Mouse (Mus musculus) heart, postnatal 0 days (tissue): Measurements from ENCODE around the gene Susd4. TPM values are rescaled to one million over a fixed set of nuclear protein-coding genes. Genes with fewer than 3 reads are reported as not detected.

Source experiments
- ATAC-seq: fragments of 200-750 bp; cut with Nextera tagmentation; 2 replicates; pipeline ENCODE4 v1.8.0; 2017; ENCODE audit warnings: low read depth, moderate number of reproducible peaks, moderate library complexity; ENCODE audit not compliant: insufficient read depth
- DNase-seq: peaks from one replicate; pipeline ENCODE4 v3.0.0-alpha.2; 2016; ENCODE audit warnings: low spot score
- H3K27ac ChIP-seq: fragments of 300-500 bp; sonication (generic); 2 replicates; pipeline ENCODE4 v1.5.1; 2014; ENCODE audit warnings: low read depth, mild to moderate bottlenecking
- H3K27me3 ChIP-seq: fragments of 300-500 bp; sonication (generic); 2 replicates; pipeline ENCODE4 v1.6.1; 2014; ENCODE audit warnings: low read length, mixed read lengths; ENCODE audit not compliant: control insufficient read depth, insufficient read depth
- H3K36me3 ChIP-seq: fragments of 300-500 bp; sonication (generic); replicated peaks from 2 replicates; pipeline ENCODE4 v1.6.1; 2014; ENCODE audit warnings: low read length, mixed read lengths; ENCODE audit not compliant: control insufficient read depth, insufficient read depth
- H3K4me1 ChIP-seq: fragments of 300-500 bp; sonication (generic); 2 replicates; pipeline ENCODE4 v1.6.1; 2014; ENCODE audit warnings: antibody characterized with exemption; ENCODE audit not compliant: control insufficient read depth, insufficient read depth
- H3K4me2 ChIP-seq: fragments of 300-500 bp; sonication (generic); 2 replicates; pipeline ENCODE4 v1.6.1; 2014; ENCODE audit warnings: low read depth, mild to moderate bottlenecking, low read length, moderate library complexity
- H3K4me3 ChIP-seq: fragments of 300-500 bp; sonication (generic); 2 replicates; pipeline ENCODE4 v1.5.1; 2014; ENCODE audit warnings: low read depth, low read length
- H3K9ac ChIP-seq: fragments of 300-500 bp; sonication (generic); replicated peaks from 2 replicates; pipeline ENCODE4 v1.6.1; 2014; ENCODE audit warnings: low read depth, low read length, mixed read lengths
- H3K9me3 ChIP-seq: fragments of 300-500 bp; sonication (generic); replicated peaks from 2 replicates; pipeline ENCODE4 v1.6.1; 2016; ENCODE audit warnings: low read length; ENCODE audit not compliant: control insufficient read depth
- CTCF ChIP-seq: IDR thresholded peaks from 2 replicates; pipeline ENCODE4 v1.5.1; 2016; ENCODE audit warnings: antibody characterized with exemption, control low read depth, low read depth
- EP300 ChIP-seq: IDR thresholded peaks from 2 replicates; pipeline ENCODE4 v1.6.1; 2016; ENCODE audit warnings: antibody characterized with exemption, low read depth
- WGBS: fragments of 180-500 bp; shearing (Covaris S2); extraction: QIAGEN DNeasy Blood & Tissue Kit; methylation state at CpG from one replicate; pipeline ENCODE4 v1.1.7; 2014; 5-methylcytosine and 5-hydroxymethylcytosine counted together
- polyA plus RNA-seq: library from polyadenylated mRNA; unstranded; fragments of >200 nt; fragmentation: Nextera tagmentation; extraction: Ambion mirVana; gene quantifications from 2 replicates; pipeline ENCODE4 v1.2.1, GENCODE M21; 2015
- total RNA-seq: library from RNA; depleted of rRNA; stranded (reverse); fragments of >200 nt; gene quantifications from 2 replicates; pipeline ENCODE4 v1.2.3, GENCODE M21; 2014; ENCODE audit warnings: low replicate concordance

Susd4 gene
- total and polyA plus RNA-seq, 2 experiments from 2014 or later = 1.8 to 6.4 TPM

DNA sequence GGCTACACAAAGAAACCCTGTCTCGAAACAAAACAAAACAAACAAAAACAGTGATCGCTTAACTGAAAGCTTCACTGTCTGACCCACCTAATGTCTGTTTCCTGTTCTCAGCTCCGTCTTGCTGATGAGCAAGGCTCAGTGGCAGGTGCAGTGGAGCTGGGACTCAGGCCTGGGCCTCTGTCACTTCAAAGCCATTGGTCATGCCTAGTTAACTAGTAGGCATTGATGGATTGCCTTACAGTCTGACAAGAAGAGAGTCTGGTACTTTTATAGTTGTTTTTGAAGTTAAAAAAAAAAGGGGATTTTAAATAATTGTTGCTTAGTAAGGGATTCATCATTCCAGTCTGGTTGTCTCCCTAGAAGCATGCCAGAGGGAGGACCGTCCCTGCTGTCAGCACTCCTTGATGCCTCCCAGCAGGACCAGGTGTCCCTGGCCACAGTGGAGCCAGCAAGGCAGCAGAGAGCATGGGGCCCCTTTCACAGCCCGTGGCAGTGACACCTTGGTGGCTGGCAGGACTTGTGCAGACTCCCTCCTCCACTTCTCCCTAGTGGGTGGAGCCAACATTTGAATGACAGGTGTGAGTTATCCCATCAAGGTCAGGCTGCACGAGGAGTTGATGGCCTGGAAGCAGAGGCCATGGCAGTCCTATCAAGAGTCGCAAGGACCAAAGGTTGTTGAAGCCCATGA lies 98.2 kb downstream of the Susd4 start:
- Histone ChIP-seq H3K4me2 (no peak overlapping the region), H3K27ac (no peak overlapping the region), H3K9me3 (no peaks in the 10 kb centered on the region), H3K36me3 (no peaks in the 10 kb centered on the region), H3K27me3 (no peaks in the 10 kb centered on the region), H3K4me1 (no peaks in the 10 kb centered on the region), H3K9ac (no peak overlapping the region), H3K4me3 (no peak overlapping the region)
- ATAC-seq (no peak), DNase-seq (no peak)
- 43% methylated on average over 7 of the region's 7 CpGs for WGBS
- TF ChIP-seq EP300 = no peak
- TF ChIP-seq CTCF = no peak

DNA sequence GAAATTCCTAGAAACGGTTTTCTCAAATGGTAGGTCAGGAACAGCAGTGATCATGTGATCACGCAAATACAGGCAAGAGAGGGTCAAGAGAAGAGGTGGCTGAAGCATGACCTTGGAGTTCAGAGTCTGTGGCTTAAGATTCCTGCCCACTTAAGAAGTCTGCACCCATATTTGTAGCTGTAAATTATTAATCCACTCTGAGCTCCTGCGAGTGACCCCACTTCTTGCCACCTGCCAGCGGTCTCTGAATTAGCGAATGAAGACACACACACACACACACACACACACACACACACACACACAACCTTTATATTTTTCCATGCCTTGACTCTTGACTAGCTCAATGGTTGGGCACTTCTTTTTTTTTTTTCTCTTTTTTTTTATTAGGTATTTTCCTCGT lies 99.7 kb downstream of the Susd4 start:
- Histone ChIP-seq H3K27me3 (no peaks in the 10 kb centered on the region), H3K9me3 (no peaks in the 10 kb centered on the region), H3K4me3 (no peak overlapping the region), H3K27ac (no peak overlapping the region), H3K4me1 (no peaks in the 10 kb centered on the region), H3K9ac (no peak overlapping the region), H3K4me2 (no peak overlapping the region), H3K36me3 (no peaks in the 10 kb centered on the region)
- WGBS = 80% methylated on average over 6 of the region's 6 CpGs
- no peak for DNase-seq
- no peak for ATAC-seq
- no peak for TF ChIP-seq EP300
- no peak for TF ChIP-seq CTCF

DNA sequence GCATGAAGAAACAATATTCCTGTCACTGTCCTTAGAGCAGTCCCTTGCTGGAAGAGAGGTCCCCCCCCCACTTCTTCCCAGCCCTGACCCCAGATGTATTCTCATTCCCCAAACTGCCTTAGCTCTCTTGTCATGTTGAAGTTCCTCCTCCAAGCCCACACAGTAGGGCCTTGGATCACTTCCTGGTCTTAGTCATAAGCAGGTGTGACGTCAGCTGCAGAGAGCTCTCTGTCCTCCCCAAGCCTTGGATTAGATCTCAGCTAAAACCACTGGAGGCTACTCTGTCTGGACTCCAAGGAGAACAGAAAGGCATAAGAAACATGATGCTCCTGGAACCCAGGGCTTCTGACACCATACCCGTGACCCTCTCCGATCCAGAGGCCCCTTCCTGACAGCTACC lies 104.2 kb downstream of the Susd4 start:
- WGBS = 82% methylated on average over 3 of the region's 3 CpGs
- no peak for ATAC-seq

DNA sequence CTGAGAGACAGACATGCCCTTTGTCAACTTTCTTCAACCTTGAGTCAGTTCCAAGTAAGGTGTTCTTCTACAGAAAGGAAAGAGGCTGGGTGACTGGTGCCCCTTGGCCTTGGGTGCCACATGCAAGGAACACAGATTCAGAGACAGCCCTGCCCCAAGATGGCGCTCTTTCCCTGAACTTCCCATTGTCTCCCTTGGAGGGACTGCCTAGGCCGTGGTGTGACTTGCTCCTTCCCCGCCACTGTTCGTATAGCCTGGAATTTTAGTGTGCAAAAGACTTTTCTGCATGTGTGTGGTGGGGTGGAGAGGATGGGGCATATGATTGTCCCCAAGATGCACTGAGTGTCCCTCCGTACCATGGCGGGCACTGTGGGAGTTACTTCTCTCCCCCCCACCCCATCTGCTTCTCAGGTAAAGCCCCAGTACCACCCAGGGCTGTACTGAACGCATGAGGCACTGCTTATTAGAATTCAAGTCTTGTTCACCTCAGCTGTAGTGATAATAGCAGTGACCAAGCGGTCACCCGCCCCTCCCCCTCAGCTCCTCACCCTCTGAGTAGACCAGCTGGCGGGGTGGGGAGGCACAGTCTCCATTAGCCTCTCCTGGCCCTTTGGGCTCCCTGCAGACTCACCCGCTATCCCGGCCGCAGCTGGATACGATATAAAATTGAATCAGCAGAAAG lies 104.9 kb downstream of the Susd4 start:
- H3K4me2 ChIP-seq = no peak overlapping the region
- WGBS = 65% methylated on average over 14 of the region's 14 CpGs
- no peak overlapping the region for H3K4me3 ChIP-seq
- H3K9ac ChIP-seq = no peak overlapping the region
- DNase-seq = peak; percentile 23
- no peak overlapping the region for H3K27ac ChIP-seq
- peak; percentile 14; the same call in 1 of the 2 replicates for ATAC-seq
- no peaks in the 10 kb centered on the region for H3K27me3 ChIP-seq
- H3K9me3 ChIP-seq = peaks cover 16% of the 10 kb centered on the region
- H3K36me3 ChIP-seq = no peaks in the 10 kb centered on the region
- TF ChIP-seq CTCF = peak; percentile 47
- TF ChIP-seq EP300 = no peak
- H3K4me1 ChIP-seq = no peaks in the 10 kb centered on the region

More for the DNA sequence above, 104.2 kb downstream of the Susd4 start:
- no peak for TF ChIP-seq EP300
- no peak for TF ChIP-seq CTCF
- Histone ChIP-seq H3K4me2 (no peak overlapping the region), H3K27ac (no peak overlapping the region), H3K9ac (no peak overlapping the region), H3K4me3 (no peak overlapping the region), H3K9me3 (peaks cover 10% of the 10 kb centered on the region), H3K4me1 (no peaks in the 10 kb centered on the region), H3K27me3 (no peaks in the 10 kb centered on the region), H3K36me3 (no peaks in the 10 kb centered on the region)
- DNase-seq = no peak

DNA sequence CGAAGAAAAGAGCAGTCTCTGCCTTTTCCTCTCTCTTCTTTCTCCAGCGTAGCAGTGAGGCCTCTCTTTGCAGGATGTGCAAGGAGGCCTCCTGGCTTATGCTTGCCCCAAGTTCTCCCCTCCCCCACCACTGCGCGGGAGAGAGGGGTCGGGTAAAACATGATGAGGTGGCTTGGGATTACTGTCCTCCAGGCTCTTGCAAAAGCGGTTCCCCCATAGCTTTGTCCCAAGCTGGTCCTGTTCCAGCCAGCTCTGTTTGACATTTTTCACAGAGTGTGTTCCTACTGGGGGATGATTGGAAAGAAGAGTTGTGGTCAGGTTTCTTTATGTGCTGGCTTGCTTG lies 105.4 kb downstream of the Susd4 start:
- H3K4me2 ChIP-seq = no peak overlapping the region
- H3K27me3 ChIP-seq = no peaks in the 10 kb centered on the region
- TF ChIP-seq CTCF (no peak), EP300 (no peak)
- no peak overlapping the region for H3K4me3 ChIP-seq
- H3K4me1 ChIP-seq = no peaks in the 10 kb centered on the region
- DNase-seq (no peak), ATAC-seq (no peak)
- 47% methylated on average over 6 of the region's 6 CpGs for WGBS
- H3K36me3 ChIP-seq = no peaks in the 10 kb centered on the region
- no peak overlapping the region for H3K27ac ChIP-seq
- H3K9me3 ChIP-seq = peaks cover 18% of the 10 kb centered on the region
- H3K9ac ChIP-seq = no peak overlapping the region
